Mouse (Mus musculus) lung, embryonic 16.5 days (tissue): ENCODE results near the gene Tnpo1. TPM values are rescaled to one million over a fixed set of nuclear protein-coding genes. Genes with fewer than 3 reads are reported as not detected.

ENCODE experiments used
- ATAC-seq: fragments of 200-750 bp; cut with Nextera tagmentation; 2 replicates; pipeline ENCODE4 v1.8.0; 2017; ENCODE audit warnings: low read depth, mild to moderate bottlenecking, moderate library complexity
- H3K27ac ChIP-seq: fragments of 300-500 bp; sonication (generic); 2 replicates; pipeline ENCODE4 v1.5.1; 2014; ENCODE audit warnings: mild to moderate bottlenecking, control low read depth, low read length
- H3K27me3 ChIP-seq: fragments of 300-500 bp; sonication (generic); 2 replicates; pipeline ENCODE4 v1.6.1; 2014; ENCODE audit warnings: low read depth, low read length, mixed read lengths; ENCODE audit not compliant: control insufficient read depth, insufficient read depth
- H3K36me3 ChIP-seq: fragments of 300-500 bp; sonication (generic); 2 replicates; pipeline ENCODE4 v1.6.1; 2014; ENCODE audit warnings: low read length; ENCODE audit not compliant: control insufficient read depth, insufficient read depth
- H3K4me1 ChIP-seq: fragments of 300-500 bp; sonication (generic); replicated peaks from 2 replicates; pipeline ENCODE4 v1.6.1; 2014; ENCODE audit warnings: low read length, mixed read lengths; ENCODE audit not compliant: control insufficient read depth, insufficient read depth
- H3K4me2 ChIP-seq: fragments of 300-500 bp; sonication (generic); 2 replicates; pipeline ENCODE4 v1.6.1; 2014; ENCODE audit warnings: low read depth, low read length, control low read depth
- H3K4me3 ChIP-seq: fragments of 300-500 bp; sonication (generic); 2 replicates; pipeline ENCODE4 v1.5.1; 2014; ENCODE audit warnings: mild to moderate bottlenecking, low read length, control low read depth
- H3K9ac ChIP-seq: fragments of 300-500 bp; sonication (generic); 2 replicates; pipeline ENCODE4 v1.6.1; 2014; ENCODE audit warnings: low read length, control low read depth
- H3K9me3 ChIP-seq: fragments of 300-500 bp; sonication (generic); 2 replicates; pipeline ENCODE4 v1.6.1; 2016; ENCODE audit warnings: low read length; ENCODE audit not compliant: control insufficient read depth
- WGBS: fragments of 180-500 bp; shearing (Covaris S2); extraction: QIAGEN DNeasy Blood & Tissue Kit; methylation state at CpG from one replicate; pipeline ENCODE4 v1.1.7; 2014; 5-methylcytosine and 5-hydroxymethylcytosine counted together
- polyA plus RNA-seq: library from polyadenylated mRNA; unstranded; fragments of >200 nt; fragmentation: Nextera tagmentation; extraction: Ambion mirVana; gene quantifications from 2 replicates; pipeline ENCODE4 v1.2.1, GENCODE M21; 2015

Tnpo1 gene
- polyA plus RNA-seq, 1 experiment from 2014 or later = 51.0 TPM

GRCm38 (mm10) chr13:98792864-98793263 lies 133.3 kb downstream of the Tnpo1 start:
- H3K4me3 ChIP-seq = no peak overlapping the region
- no peaks in the 10 kb centered on the region for H3K27me3 ChIP-seq
- H3K27ac ChIP-seq = no peak overlapping the region
- H3K9me3 ChIP-seq = no peaks in the 10 kb centered on the region
- 97% methylated on average over 1 of the region's 1 CpGs for WGBS
- H3K9ac ChIP-seq = no peak overlapping the region
- H3K36me3 ChIP-seq = peaks cover 20% of the 10 kb centered on the region
- no peaks in the 10 kb centered on the region for H3K4me1 ChIP-seq
- no peak for ATAC-seq
- no peak overlapping the region for H3K4me2 ChIP-seq

GRCm38 (mm10) chr13:98791693-98792092 lies 134.5 kb downstream of the Tnpo1 start:
- Histone ChIP-seq H3K4me2 (no peak overlapping the region), H3K27ac (no peak overlapping the region), H3K4me3 (no peak overlapping the region), H3K9ac (no peak overlapping the region), H3K9me3 (no peaks in the 10 kb centered on the region), H3K27me3 (no peaks in the 10 kb centered on the region), H3K4me1 (no peaks in the 10 kb centered on the region), H3K36me3 (peaks cover 13% of the 10 kb centered on the region)
- no peak for ATAC-seq
- 88% methylated on average over 1 of the region's 1 CpGs for WGBS

Other genes starting within 250 kb of the Tnpo1 start
- gene Tmem171, start 231.6 kb downstream of the Tnpo1 start, polyA plus RNA-seq = 24.0 and 27.5 TPM in 2 replicates
- gene Fcho2, start 110.9 kb downstream of the Tnpo1 start, polyA plus RNA-seq = 43.2 and 44.9 TPM in 2 replicates
- not detected in 2 replicates for gene 1700024P04Rik, start 58.2 kb upstream of the Tnpo1 start, polyA plus RNA-seq